10 mouse cellular contexts compared by ENCODE assay signal in the genomic region with DNA sequence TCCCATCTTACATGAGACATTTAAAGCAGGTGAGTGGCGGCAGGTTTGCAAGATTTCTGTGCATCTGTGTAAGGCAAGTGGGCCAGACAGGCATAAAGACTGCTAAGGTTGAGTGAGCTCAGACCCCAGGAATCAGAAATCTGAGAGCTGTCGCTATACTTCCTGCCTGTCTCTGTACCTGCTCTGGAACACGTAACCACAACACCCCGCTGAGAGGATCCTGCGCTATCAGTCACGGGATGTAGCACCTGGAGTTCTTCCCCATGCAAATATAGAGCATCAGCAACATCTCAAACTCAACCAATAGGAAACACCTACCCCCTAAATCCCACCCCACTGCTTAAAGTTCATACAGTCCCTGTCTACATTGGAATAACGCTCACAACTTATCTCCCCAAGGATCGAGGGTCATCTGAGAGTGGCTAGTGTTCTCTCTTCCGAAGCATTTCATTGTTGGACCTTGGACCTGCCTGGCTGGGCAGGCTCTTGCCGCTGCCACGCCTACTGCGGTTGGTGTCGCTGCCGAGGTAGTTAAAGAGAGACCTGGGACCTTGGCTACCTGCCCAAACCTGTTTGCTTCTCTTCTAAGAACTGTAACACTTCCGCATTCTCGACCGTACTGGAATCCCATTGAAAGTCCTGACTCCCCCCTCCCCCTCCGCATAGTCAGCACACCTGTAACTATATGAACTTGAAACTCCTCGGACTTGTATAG. TPM values are rescaled to one million over a fixed set of nuclear protein-coding genes. Genes with fewer than 3 reads are reported as not detected.
A peak's percentile ranks its signal among the peaks of the same experiment; 100 is the strongest.
DNase-seq lines count a peak whose midpoint lies in the region; ATAC-seq and TF ChIP-seq lines count a peak whose summit lies in the region.
"Had no signal": no experiment of that assay in that cellular context is flagged by ENCODE, and none has a peak within 500 bp of the region (broad histone marks: within the 10 kb centered on the region; RNA-seq: fewer than 3 reads in every experiment).

No protein-coding gene starts in this region.

- H3K27ac ChIP-seq in heart, embryonic 11.5 days (ENCODE audit: low read depth, low read length) = no peak overlapping the region
- H3K27ac ChIP-seq in embryonic facial prominence, embryonic 12.5 days = no peak overlapping the region; the same call in 1 of the 2 replicates
- H3K27ac ChIP-seq in kidney, embryonic 15.5 days = peak overlapping the region; percentile 80
- H3K27ac ChIP-seq in lung, postnatal 0 days (ENCODE audit: low read length) = no peak overlapping the region

- no peaks in the 10 kb centered on the region for H3K36me3 ChIP-seq in heart, embryonic 11.5 days (ENCODE audit: control insufficient read depth, insufficient read depth, low read length)
- no peaks in the 10 kb centered on the region for H3K36me3 ChIP-seq in embryonic facial prominence, embryonic 12.5 days
- no peaks in the 10 kb centered on the region for H3K36me3 ChIP-seq in kidney, embryonic 15.5 days
- no peaks in the 10 kb centered on the region for H3K36me3 ChIP-seq in lung, postnatal 0 days (ENCODE audit: insufficient read depth, low read length)

- 13% methylated on average over 19 of the region's 19 CpGs for WGBS in heart, embryonic 11.5 days (ENCODE audit: insufficient replicate concordance)
- 14% methylated on average over 19 of the region's 19 CpGs for WGBS in embryonic facial prominence, embryonic 12.5 days
- 11% methylated on average over 19 of the region's 19 CpGs for WGBS in kidney, embryonic 15.5 days
- WGBS in lung, postnatal 0 days = 7% methylated on average over 19 of the region's 19 CpGs

- intact Hi-C loops in heart, postnatal 25 days (cut with DNase I) = loop anchor here (5.0 kb wide), 4 partner anchors 87 to 402 kb away; no protein-coding TSS in a partner anchor
- intact Hi-C loops in left cerebral cortex, postnatal 36 days (cut with DNase I) = loop anchor here (5.0 to 10.0 kb wide), 3 partner anchors 179 to 407 kb away; a partner anchor contains a TSS

- H3K4me1 ChIP-seq in heart, embryonic 11.5 days (ENCODE audit: control insufficient read depth, insufficient read depth, low read length) = no peaks in the 10 kb centered on the region
- H3K4me1 ChIP-seq in embryonic facial prominence, embryonic 12.5 days = no peaks in the 10 kb centered on the region; the same call in 1 of the 2 replicates
- peaks cover 16% of the 10 kb centered on the region for H3K4me1 ChIP-seq in kidney, embryonic 15.5 days
- no peaks in the 10 kb centered on the region for H3K4me1 ChIP-seq in lung, postnatal 0 days (ENCODE audit: insufficient read depth, low read depth, low read length)

- peak; percentile 11; the same call in 1 of the 2 replicates for TF ChIP-seq CTCF in lung, postnatal 0 days (IDR thresholded peaks at IDR 0.05)

- TF ChIP-seq EP300 in lung, postnatal 0 days (IDR thresholded peaks at IDR 0.05) = peak; percentile 76

- H3K27me3 ChIP-seq in heart, embryonic 11.5 days (ENCODE audit: control insufficient read depth, insufficient read depth, low read length) = peaks cover 5% of the 10 kb centered on the region; the same call in 1 of the 2 replicates
- H3K27me3 ChIP-seq in embryonic facial prominence, embryonic 12.5 days = peaks cover 6% of the 10 kb centered on the region; the same call in 1 of the 2 replicates
- peaks cover 7% of the 10 kb centered on the region; the same call in 1 of the 2 replicates for H3K27me3 ChIP-seq in kidney, embryonic 15.5 days
- no peaks in the 10 kb centered on the region for H3K27me3 ChIP-seq in lung, postnatal 0 days (replicated peaks; ENCODE audit: insufficient read depth, low read length)
- H3K27me3 ChIP-seq: Patski had no signal

- no peaks in the 10 kb centered on the region for H3K9me3 ChIP-seq in heart, embryonic 11.5 days (replicated peaks; ENCODE audit: control insufficient read depth, low read length)
- H3K9me3 ChIP-seq in embryonic facial prominence, embryonic 12.5 days = no peaks in the 10 kb centered on the region
- H3K9me3 ChIP-seq in kidney, embryonic 15.5 days (replicated peaks) = no peaks in the 10 kb centered on the region
- H3K9me3 ChIP-seq in lung, postnatal 0 days (ENCODE audit: low read length) = no peaks in the 10 kb centered on the region

- DNase-seq in heart, postnatal 25 days (ENCODE audit: low spot score) = no peak
- peak; percentile 96 for DNase-seq in lung, postnatal 0 days (ENCODE audit: low spot score)
- DNase-seq in thymus, postnatal 0 days (ENCODE audit: low spot score) = peak; percentile 80
- no peak for DNase-seq in left cerebral cortex, postnatal 36 days (ENCODE audit: low spot score in 2 of 2)
- DNase-seq in gastrocnemius, adult 18-20 months (ENCODE audit: low spot score) = no peak

- H3K4me3 ChIP-seq in heart, embryonic 11.5 days (ENCODE audit: low read depth, low read length) = 0 out of 2 replicates have a peak overlapping the region, but pooled peaks have one; percentile 8
- H3K4me3 ChIP-seq in embryonic facial prominence, embryonic 12.5 days = no peak overlapping the region
- peak overlapping the region; percentile 22 for H3K4me3 ChIP-seq in kidney, embryonic 15.5 days (replicated peaks)
- H3K4me3 ChIP-seq in lung, postnatal 0 days (ENCODE audit: low read depth, low read length) = no peak overlapping the region

- ATAC-seq in heart, embryonic 11.5 days (replicated peaks; ENCODE audit: insufficient number of reproducible peaks, low FRiP score, low TSS enrichment) = no peak
- no peak for ATAC-seq in embryonic facial prominence, embryonic 12.5 days (ENCODE audit: insufficient number of reproducible peaks, insufficient read depth, low FRiP score, low TSS enrichment)
- peak; percentile 84 for ATAC-seq in kidney, embryonic 15.5 days (replicated peaks; ENCODE audit: low FRiP score)
- peak; percentile 91 for ATAC-seq in lung, postnatal 0 days
- ATAC-seq: Patski had no signal

- H3K9ac ChIP-seq in heart, embryonic 11.5 days (ENCODE audit: low read depth, low read length) = no peak overlapping the region
- H3K9ac ChIP-seq in embryonic facial prominence, embryonic 12.5 days = no peak overlapping the region
- no peak overlapping the region for H3K9ac ChIP-seq in kidney, embryonic 15.5 days
- H3K9ac ChIP-seq in lung, postnatal 0 days (replicated peaks; ENCODE audit: low read depth) = no peak overlapping the region

- H3K4me2 ChIP-seq in heart, embryonic 11.5 days = peak overlapping the region; percentile 57
- peak overlapping the region; percentile 32; the same call in 1 of the 2 replicates for H3K4me2 ChIP-seq in embryonic facial prominence, embryonic 12.5 days (replicated peaks)
- peak overlapping the region; percentile 44 for H3K4me2 ChIP-seq in kidney, embryonic 15.5 days
- peak overlapping the region; percentile 37 for H3K4me2 ChIP-seq in lung, postnatal 0 days (replicated peaks; ENCODE audit: low read depth, low read length)

RNA-seq across cellular contexts. Expression of a gene that starts 7.7 kb away (rescaled TPM):
- 506 and 537 TPM in 2 replicates for polyA plus RNA-seq in heart, embryonic 11.5 days (2014; fragmentation: Nextera tagmentation; extraction: Ambion mirVana)
- total RNA-seq in heart, postnatal 25 days (2021) = 100 to 1,000 TPM; 236 to 255 TPM
- polyA plus RNA-seq in embryonic facial prominence, embryonic 12.5 days (2016; fragmentation: Nextera tagmentation; extraction: Ambion mirVana) = 937 and 939 TPM in 2 replicates
- 790 and 863 TPM in 2 replicates for polyA plus RNA-seq in kidney, embryonic 15.5 days (2015; fragmentation: Nextera tagmentation; extraction: Ambion mirVana)
- polyA plus RNA-seq in lung, postnatal 0 days (2015; fragmentation: Nextera tagmentation; extraction: Ambion mirVana) = 552 and 571 TPM in 2 replicates
- polyA plus RNA-seq in thymus, postnatal 0 days (2015; fragmentation: Nextera tagmentation; extraction: Ambion mirVana) = 1,041 and 1,103 TPM in 2 replicates
- 100 to 1,000 TPM; 453 to 466 TPM for total RNA-seq in left cerebral cortex, postnatal 36 days (2021)
- total RNA-seq in gastrocnemius, adult 18-20 months (2021) = 100 to 1,000 TPM; 289 to 291 TPM

RNA-seq across cellular contexts. Expression of a gene that starts 10.3 kb away (rescaled TPM):
- not detected in 2 replicates for polyA plus RNA-seq in heart, embryonic 11.5 days (2014; fragmentation: Nextera tagmentation; extraction: Ambion mirVana)
- not detected for total RNA-seq in heart, postnatal 25 days (2021)
- polyA plus RNA-seq in embryonic facial prominence, embryonic 12.5 days (2016; fragmentation: Nextera tagmentation; extraction: Ambion mirVana) = not detected in 2 replicates
- not detected in 2 replicates for polyA plus RNA-seq in kidney, embryonic 15.5 days (2015; fragmentation: Nextera tagmentation; extraction: Ambion mirVana)
- polyA plus RNA-seq in lung, postnatal 0 days (2015; fragmentation: Nextera tagmentation; extraction: Ambion mirVana) = not detected in 2 replicates
- not detected in 2 replicates for polyA plus RNA-seq in thymus, postnatal 0 days (2015; fragmentation: Nextera tagmentation; extraction: Ambion mirVana)
- not detected for total RNA-seq in left cerebral cortex, postnatal 36 days (2021)
- not detected for total RNA-seq in gastrocnemius, adult 18-20 months (2021)
- total RNA-seq: left cerebral cortex, postnatal 10 days had no signal
- polyA plus RNA-seq: Patski had no signal

RNA-seq across cellular contexts. Expression of a gene that starts 58.7 kb away (rescaled TPM):
- polyA plus RNA-seq in heart, embryonic 11.5 days (2014; fragmentation: Nextera tagmentation; extraction: Ambion mirVana) = 5.3 and 5.5 TPM in 2 replicates
- total RNA-seq in heart, postnatal 25 days (2021) = under 1 TPM; 0.70 to 0.75 TPM
- 6.9 and 8.8 TPM in 2 replicates for polyA plus RNA-seq in embryonic facial prominence, embryonic 12.5 days (2016; fragmentation: Nextera tagmentation; extraction: Ambion mirVana)
- 15.4 and 15.5 TPM in 2 replicates for polyA plus RNA-seq in kidney, embryonic 15.5 days (2015; fragmentation: Nextera tagmentation; extraction: Ambion mirVana)
- 14.7 and 14.8 TPM in 2 replicates for polyA plus RNA-seq in lung, postnatal 0 days (2015; fragmentation: Nextera tagmentation; extraction: Ambion mirVana)
- polyA plus RNA-seq in thymus, postnatal 0 days (2015; fragmentation: Nextera tagmentation; extraction: Ambion mirVana) = 1,084 and 1,272 TPM in 2 replicates
- total RNA-seq in left cerebral cortex, postnatal 36 days (2021) = 1 to 10 TPM; 3.3 to 6.3 TPM
- under 1 TPM; 0.23 to 0.50 TPM for total RNA-seq in gastrocnemius, adult 18-20 months (2021)

Comparison
In these comparisons a context has a peak if more than half of its experiments do, and no peak if none do; other contexts are left out.
1. ATAC-seq: peak in kidney, embryonic 15.5 days (single experiment) and lung, postnatal 0 days (single experiment); none in heart, embryonic 11.5 days (single experiment) and embryonic facial prominence, embryonic 12.5 days (single experiment).
2. H3K4me3 ChIP-seq: peak in heart, embryonic 11.5 days (single experiment) and kidney, embryonic 15.5 days (single experiment); none in embryonic facial prominence, embryonic 12.5 days (single experiment) and lung, postnatal 0 days (single experiment).
3. DNase-seq: peak in lung, postnatal 0 days (single experiment) and thymus, postnatal 0 days (single experiment); none in heart, postnatal 25 days (single experiment), left cerebral cortex, postnatal 36 days (0 of 2) and gastrocnemius, adult 18-20 months (single experiment).
4. RNA of a gene that starts 58.7 kb away (polyA plus RNA-seq): 1,084 to 1,272 TPM in thymus, postnatal 0 days; 15.4 to 15.5 TPM in kidney, embryonic 15.5 days, 14.7 to 14.8 TPM in lung, postnatal 0 days, 6.9 to 8.8 TPM in embryonic facial prominence, embryonic 12.5 days and 5.3 to 5.5 TPM in heart, embryonic 11.5 days; every median in the first group is over 10 times any median in the second.
5. Peak in every context shown above with its lines, with median percentiles within 50 percentile points of each other: H3K4me2 ChIP-seq.